Mouse (Mus musculus): ENCODE data around the gene Tbc1d13.
"Not testable (repeated sequence)": the region's sequence is repeated elsewhere in the genome, so short reads cannot be mapped to it uniquely, and the experiment has no call there.

Tbc1d13 gene

DNA sequence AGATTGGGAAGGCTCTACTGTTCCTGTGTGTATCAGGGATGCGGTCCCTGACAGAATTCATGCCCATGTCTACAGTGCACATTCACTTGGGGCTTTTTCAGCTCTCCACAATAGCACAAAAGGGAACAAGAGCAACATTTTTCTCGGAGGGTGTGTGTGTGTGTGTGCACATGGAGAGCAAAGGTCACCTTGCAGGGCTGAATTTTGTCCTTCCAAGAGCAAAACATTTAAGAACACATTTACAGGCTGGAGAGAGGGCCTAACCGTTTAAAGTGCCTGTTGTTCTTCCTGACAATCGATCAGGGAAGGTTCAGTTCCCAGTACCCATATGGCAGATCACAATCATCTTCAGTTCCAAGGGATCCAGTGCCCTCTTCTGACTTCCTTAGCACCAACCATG lies 3.4 kb upstream of the Tbc1d13 start:
- DNase-seq = no peak

DNA sequence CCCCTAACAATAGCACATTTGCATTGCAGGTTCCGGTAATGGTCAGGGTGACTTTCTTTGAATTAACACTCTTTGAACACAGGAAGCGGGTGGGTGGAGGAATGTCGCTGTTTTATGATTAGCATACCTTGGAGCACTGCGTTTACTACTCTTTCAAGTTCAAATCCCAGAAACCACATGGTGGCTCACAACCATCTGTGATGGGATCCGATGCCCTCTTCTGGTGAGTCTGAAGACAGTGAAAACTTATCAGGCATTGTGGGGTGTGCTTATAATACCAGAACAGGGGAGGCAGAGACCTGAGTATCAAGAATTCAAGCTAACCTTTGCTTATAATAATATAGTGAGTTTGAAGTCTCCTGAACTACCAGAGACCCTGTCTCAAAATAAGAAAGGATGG lies 2.3 kb upstream of the Tbc1d13 start:
- not testable (repeated sequence) for DNase-seq

DNA sequence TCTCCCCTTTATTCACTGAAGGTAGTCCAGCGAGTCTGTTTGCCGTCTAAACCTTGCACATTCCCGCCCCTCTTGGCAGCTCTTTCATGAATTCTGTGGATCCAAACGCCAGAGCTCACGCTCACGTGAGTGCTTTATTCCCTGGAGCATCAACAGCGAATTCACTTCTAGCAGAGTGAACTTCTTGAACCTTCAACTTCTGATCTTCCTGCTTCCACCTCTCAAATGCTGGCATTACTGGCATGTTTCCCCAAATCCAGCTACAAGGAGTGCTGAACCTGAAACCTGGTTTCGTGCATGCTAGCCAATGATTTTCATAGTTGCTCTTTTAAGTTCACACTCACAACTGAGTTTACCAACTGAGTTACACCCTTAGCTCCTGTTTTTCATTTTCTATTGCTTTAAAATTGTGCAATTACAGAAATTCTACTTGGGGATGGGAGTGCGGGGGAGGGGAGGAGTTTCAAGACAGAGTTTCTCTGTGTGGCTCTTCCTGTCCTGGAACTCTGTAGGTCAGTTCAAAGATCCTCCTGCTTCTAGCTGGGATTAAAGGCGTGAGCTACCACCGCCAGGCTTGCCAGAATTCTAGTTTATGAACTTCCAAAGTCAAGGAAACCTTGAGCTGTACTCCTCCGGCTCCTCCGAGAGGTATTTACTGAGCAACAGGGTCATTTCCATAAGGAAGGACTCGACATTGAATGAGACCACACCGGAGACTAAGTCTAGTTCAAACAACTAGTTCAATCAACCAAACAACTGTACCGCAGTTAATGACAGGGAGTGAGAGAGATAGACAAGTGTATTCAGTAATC lies 539 bp upstream of the Tbc1d13 start:
- peak; percentile 64 for DNase-seq

DNA sequence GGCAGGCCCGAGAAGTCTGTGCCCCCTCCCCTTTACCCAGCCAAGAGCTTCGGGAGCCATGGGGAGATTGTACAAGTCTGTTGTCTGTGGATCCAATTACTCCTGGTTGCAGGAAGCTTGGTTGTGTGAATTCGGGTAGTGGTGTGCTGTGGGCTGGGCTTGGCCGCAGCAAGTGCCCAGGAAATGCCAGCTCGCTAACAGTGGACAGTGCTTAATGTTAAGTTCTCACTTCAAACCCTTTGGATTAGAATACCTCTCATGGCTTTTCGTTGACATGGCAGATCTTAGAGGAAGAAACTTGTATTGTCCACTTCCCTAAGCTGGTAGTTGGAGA lies 799 bp downstream of the Tbc1d13 start:
- DNase-seq = peak; percentile 23

DNA sequence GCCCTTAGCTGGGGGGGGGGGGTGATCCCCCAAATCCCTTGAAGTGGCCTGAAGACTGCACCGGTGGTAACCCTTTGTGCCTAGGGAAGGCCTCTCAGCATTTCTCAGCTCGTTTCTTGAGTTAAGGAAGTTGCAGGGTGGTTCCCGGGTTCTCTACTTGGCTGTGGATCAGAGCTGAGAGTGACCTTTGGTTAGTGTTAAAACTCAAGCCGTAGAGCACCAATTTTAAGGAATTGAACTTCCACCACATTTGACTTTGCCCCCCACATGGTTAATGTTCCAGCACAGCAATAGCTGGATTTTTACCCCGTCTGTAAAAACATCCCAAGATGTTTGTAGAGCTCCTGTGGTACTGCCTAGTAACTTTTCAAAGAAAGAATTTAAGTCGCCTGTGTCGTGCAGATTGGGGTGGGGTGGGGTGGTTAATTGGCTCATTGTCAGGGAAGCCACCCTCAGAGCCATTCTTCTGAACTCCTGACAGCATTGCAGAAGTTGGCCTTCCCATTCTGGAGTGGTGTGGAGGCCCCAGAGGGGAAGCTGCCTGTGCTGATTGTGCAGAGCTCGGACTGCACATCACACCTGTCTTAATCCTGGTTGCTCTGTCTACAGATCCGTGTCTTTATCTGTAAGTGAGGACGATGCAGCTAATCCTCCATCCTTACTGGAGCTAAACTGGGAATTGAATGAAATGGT lies 1.5 kb downstream of the Tbc1d13 start:
- peak; percentile 19 for DNase-seq

DNA sequence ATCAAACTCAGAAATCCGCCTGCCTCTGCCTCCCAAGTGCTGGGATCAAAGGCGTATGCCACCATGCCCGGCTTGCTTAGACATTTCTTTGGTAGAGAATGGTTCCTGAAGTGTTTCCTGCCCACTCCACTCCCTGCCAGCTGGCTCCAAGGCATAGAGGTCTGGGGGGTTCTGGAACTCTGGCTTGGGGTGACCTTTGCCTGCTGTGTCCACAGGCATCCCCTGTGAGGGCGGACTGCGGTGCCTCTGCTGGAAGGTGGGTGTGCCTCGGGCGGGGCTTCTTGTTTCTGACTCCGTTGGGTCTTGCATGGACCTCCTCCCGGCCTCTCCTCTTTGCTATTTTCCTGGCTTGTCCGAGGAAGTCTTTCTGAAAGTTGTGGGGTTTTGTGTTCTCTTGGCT lies 2.9 kb downstream of the Tbc1d13 start:
- DNase-seq = no peak

DNA sequence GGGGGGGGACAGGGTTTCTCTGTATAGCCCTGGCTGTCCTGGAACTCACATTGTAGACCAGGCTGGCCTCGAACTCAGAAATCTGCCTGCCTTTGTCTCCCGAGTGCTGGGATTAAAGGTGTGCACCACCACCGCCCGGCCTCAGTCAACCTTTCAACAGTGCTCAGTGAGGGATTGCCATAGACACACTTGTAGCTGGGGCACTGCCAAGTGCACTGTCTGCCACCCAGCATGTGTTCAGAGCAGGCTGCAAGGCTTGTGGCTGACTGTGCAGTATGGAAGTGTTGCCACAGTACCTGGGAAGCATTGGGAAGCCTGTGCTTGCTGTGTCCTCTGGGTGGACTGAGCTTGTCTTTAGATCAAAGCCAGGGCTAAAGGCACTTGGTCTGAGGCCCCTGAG lies 6.5 kb downstream of the Tbc1d13 start:
- not testable (repeated sequence) for DNase-seq

DNA sequence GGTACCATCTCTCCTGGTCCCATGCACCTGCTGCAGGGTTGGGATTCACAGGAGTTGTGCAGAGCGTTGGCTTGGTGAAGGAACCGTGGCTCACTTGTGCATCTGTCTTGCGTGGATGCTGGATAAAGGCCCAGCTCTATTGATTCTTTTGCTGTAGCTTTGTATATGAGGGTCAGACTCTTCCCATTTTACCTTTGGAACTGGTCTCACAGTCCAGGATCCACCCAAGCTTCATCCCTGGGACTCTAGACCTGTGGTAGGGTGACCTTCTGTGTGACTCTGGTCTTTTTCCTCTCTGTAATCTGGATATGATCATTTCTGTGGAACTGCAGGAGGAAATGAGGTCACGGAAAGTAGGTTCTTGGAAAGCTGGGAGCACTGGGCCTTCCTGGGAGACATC lies 10.9 kb downstream of the Tbc1d13 start:
- no peak for DNase-seq

DNA sequence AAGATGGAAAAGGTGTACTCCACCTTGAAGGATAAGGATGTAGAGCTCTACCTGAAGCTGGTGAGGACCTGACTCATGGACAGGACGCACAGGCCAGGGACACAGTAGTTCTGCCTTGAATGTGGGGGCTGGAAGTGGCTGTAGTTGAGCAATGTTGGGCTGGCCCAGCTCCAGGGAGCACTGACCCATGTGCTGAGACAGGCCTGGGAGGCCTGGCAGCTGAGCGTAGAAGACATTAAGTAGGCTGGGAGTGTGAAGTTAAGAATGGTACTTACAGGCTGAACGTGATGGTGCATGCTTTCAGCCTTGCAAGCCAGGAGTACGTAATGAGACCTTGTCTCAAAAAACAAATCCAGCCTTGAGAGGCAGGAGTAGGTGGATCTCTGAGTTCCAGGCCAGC lies 13.9 kb downstream of the Tbc1d13 start:
- DNase-seq = peak; percentile 87

DNA sequence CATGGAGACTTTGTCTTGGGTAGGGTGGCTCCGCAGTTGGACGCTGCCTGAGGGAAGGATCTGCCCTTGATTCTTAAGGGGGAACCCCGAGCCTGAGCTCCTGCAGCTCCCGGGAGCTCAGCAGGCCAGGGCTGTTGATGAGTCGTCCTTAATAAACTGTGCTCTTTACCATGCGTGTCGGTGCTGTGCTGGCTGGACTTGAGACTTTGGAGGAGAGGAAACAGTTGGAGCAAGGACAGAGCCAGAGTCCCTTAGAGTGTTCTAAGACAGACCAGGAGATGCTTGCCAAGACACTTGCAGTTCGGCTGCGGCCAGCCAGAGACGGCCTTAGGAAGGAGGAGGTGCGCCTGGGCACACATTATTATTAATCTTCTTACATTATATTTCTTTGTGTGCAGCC lies 18.3 kb downstream of the Tbc1d13 start:
- no peak for DNase-seq

DNA sequence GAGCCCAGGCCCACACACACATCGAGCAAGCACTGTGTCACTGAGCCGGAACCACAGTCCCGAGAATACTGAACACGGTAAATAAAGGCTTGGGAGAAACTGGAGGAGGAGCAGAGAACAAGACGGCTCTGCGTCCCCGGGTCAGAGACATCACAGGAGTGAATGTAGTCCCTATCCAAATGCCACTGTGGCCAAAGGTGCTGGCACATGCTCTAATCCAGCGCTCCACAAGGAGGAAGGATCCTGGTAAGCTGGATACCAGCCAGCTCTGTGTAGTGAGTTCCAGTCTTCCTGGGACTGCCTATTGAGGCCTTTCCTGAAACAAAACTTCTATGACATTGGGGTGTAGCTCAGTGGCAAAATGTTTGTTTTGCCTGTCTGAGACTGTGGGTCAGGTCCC lies 19.1 kb downstream of the Tbc1d13 start:
- DNase-seq = no peak

DNA sequence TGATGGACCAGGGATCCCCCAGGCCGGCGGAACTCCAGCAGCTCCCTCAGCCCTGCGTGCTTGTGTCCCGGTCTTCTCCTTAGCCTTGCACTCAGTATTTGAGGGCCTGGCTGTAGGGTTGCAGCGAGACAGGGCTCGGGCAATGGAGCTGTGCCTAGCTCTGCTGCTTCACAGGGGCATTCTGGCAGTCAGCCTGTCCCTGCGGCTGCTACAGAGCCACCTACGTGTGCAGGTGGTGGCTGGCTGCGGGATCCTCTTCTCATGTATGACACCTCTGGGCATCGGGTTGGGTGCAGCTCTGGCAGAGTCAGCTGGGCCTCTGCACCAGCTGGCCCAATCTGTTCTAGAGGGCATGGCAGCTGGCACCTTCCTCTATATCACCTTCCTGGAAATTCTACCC lies 26.3 kb downstream of the Tbc1d13 start:
- DNase-seq = not testable (repeated sequence)

DNA sequence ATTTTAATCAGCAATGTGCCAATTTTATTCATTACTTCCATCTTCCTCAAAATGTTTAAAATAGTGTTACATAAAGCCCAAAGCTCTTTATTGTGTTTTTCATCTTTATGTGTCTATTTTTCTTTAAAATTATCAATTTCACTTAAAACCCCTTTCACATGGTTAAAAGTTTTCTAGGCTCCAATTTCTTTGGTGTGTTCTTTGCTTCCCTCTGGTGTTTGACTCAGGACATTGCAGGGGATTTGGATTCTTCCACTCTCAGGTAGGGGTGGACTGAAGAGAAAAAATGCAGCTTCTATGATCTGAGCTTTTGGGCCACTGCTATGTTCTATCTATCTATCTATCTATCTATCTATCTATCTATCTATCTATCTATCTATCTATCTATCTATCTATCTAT lies 28.3 kb downstream of the Tbc1d13 start:
- DNase-seq = peak; percentile 56

DNA sequence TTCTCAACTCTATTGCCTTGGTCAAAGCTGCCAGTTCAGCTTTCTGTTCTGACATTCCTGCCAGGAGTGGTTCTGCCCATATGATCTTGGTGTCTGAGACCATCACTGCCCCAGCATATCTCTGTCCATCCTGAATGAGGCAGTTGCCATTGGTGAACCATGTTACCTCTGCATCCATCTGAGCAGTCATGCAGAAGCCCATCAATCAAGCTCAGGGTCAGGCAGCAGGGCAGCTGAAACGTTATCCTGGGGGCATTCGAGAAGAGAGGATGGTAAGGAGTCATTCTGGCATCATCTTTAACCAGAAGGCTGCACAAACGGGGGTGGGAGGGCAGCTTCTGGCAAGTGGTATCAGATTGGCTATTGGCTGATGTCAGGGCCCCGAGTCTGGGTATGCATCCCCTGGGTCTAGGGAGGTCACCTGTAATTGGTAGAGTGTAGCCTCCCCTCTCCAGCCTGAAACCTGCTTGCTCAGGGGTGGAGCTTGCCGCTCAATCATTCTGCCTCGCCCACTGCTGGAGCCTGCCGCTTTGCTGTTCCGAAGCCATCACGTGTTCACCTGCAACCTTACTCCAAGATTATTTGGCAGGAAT lies 30.9 kb downstream of the Tbc1d13 start:
- DNase-seq = no peak

DNA sequence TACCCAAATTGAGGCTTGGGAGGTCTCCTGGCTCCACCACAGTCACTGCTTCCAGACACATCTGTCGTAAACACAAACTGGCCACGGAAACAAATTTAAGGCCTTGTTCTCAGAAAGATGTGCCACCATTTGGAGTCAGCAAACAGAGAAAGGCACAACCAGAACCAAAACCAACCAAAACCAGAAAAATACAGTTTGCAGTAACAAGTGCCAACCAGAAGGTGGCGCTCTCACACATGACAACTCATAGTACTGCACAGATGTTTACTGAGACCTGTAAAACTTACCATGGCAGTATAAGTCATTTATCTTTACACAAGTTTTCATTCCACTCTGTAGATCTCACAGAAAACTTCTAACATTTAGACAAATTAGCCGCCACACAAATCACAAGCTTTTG lies 33.1 kb downstream of the Tbc1d13 start:
- DNase-seq = no peak

DNA sequence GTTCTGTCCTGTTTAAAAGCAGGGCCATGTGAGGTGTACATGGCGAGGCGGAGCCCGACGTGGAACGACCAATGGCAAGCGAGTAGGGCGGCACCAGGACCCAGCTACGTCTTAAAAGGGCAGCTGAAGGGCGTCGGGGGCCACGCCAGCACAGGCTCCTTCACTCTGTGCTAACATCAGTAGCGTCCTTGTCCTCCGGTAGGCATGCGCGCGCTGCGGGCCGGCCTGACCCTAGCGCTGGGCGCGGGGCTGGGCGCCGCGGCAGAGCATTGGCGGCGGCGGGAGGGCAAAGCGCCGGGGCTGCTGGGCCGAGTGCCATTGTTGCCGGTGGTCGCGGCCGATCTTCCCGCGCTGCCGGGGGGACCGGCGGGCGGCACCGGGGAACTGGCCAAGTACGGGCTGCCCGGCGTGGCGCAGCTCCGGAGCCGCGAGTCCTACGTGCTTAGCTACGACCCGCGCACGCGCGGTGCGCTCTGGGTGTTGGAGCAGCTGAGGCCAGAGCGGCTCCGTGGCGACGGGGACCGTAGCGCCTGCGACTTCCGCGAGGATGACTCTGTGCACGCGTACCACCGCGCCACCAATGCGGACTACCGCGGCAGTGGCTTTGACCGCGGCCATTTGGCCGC lies 37.9 kb downstream of the Tbc1d13 start, which contains the start of gene Endog:
TSS of gene Endog (plus strand) at position 123 of the 626 bp plus-strand sequence.
- peak; percentile 93 for DNase-seq

DNA sequence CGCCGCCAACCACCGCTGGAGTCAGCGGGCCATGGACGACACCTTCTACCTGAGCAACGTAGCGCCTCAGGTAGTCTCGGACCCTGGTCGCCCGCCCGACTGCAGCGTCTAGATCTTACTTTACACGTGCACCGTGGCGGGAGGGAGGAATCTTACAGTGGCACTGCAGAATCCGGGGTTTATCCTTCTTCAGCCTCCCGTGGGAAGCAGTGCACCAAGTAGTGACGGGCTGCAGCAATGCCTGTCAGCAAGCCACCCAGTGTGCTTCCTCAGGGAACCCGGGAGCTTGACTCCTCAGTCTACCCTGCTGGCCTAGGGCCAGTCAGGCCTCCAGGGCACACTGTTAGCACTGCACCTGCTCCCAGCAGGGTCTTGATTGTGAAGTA lies 38.4 kb downstream of the Tbc1d13 start:
- no peak for DNase-seq

DNA sequence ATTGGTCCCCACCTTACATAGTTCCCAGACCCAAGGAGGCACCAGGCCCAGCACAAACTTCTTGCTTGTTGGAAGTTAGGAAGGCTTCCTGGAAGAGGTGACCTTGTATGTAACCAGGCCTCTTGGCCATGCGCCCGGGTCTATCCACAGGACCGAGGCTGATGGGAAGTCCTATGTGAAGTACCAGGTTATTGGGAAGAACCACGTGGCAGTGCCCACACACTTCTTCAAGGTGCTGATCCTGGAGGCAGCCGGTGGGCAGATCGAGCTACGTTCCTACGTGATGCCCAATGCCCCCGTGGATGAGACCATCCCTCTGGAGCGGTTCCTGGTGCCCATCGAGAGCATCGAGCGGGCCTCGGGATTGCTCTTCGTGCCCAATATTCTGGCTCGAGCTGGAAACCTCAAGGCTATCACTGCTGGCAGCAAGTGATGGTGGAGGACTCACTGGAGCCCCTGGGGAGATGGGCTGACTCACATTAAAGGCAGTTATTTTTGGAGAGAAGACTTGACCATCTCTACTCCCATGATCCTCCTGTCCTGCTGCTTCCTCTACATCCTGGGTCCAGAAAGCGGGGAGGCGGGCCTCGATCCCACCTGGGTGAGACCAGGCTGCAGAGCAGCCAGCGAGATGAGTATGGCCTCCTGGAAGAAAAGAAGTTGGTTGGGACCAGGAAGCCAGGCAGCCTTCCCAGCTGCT lies 40.1 kb downstream of the Tbc1d13 start:
- DNase-seq = no peak

DNA sequence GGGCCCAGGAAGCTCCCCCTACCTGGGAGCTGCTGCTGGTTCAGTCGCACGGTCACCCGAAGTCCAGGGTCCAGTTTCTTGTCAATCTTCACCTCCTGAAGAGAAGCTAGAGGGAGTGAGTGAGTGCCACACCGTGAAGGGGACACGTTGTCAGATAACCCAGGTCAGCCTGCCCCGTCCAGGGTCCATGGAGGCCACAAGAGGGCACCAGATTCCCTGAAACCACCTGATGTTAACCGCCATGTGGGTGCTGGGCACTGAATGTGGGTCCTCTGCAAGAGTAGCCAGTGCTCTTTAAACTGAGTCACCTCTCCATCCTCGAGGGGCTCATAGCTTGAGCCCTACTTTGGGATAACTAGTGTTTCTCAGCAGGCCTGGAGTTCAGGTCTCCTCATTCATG lies 42.4 kb downstream of the Tbc1d13 start:
- no peak for DNase-seq

DNA sequence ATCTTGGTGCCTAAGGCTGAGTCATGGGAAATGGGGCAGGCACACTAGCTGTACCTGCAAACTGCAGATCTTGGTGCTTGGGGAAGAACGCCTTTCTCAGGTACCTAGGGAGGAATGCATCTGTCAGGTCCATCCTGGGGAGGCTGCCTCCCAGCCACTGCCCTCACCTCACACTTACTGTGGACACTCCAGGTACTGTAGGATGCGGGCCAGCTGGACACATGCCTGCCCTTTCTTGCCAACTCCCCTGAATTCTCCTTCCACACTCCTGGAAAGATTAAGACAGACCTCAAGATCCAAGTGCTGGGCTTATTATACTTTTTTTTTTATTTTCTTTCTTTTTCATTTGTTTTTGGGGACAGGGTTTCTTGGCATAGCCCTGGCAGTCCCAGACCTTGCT lies 43.0 kb downstream of the Tbc1d13 start:
- DNase-seq = no peak

DNA sequence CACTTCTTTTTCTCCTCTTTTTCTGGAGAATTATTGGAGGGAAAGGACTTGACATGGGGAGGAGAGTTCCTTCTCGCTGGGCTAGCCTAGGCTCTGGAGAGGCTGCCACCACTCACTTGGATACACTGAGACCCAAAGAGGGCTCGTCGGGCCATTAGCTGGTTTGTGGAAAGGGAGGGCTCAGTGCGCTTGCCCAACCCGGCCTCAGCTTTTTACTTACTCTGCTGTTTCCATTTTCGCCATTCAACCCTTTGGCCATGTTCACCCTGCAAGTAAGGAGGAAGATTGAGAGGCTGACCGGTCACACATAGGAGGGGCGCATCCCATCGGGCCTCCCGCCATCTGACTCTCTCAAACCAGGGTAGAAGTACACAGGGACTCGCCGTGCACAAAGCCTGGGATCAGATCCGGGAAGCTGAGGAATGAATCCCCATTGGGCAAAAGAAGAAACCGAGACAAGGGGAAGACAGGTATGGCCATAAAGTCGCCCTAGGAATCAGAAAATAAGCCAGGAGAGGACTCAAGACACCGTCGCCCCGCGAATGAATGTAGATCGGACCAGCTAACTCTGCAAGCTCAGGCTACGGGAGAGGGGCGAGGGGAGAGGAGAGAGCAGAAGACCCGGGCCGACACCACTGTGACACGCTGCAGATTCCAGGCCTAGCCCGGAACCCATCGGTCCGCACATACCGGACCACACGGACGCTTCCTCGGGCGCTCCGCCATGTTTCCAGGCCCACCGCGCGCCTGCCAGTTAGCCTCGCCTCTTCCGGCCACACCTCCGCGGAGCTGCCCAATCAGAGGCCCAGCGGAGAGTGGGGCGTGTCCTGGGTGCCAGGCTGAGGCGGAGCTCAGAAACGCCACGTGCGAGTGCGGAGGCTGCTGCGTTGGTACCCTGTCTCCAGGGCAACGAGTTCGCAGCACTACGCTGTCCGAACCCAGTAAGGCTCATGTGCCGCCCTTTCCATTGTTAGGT lies 44.4 kb downstream of the Tbc1d13 start, which contains the start of gene Spout1:
TSS of gene Spout1 (minus strand) at position 760 of the 976 bp plus-strand sequence.
- DNase-seq = peak; percentile 98

DNA sequence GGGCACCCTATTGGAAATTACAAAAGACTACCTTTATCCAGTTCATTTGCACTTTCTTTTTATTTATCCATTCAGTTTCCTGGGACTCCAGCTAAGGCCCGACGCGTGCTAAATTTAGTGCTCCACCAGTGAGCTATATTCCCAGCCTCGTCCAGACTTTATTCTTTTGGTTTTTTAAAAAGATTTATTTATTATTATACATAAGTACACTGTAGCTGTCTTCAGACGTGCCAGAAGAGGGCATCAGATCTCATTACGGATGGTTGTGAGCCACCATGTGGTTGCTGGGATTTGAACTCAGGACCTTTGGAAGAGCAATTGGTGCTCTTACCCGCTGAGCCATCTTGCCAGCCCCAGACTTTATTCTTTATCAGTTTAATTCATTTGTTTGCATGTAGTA lies 45.2 kb downstream of the Tbc1d13 start:
- DNase-seq = not testable (repeated sequence)
